9 mouse cellular contexts compared by ENCODE assay signal in genomic region chr3:132086461-132086860, GRCm38 (mm10). TPM values are rescaled to one million over a fixed set of nuclear protein-coding genes. Genes with fewer than 3 reads are reported as not detected.
DNase-seq lines count a peak whose midpoint lies in the region; ATAC-seq and TF ChIP-seq lines count a peak whose summit lies in the region.
"Had no signal": no experiment of that assay in that cellular context is flagged by ENCODE, and none has a peak within 500 bp of the region (broad histone marks: within the 10 kb centered on the region; RNA-seq: fewer than 3 reads in every experiment).

No protein-coding gene starts in this region.

- H3K27me3 ChIP-seq in forebrain, embryonic 11.5 days (ENCODE audit: control insufficient read depth, insufficient read depth, low read length) = peaks cover 10% of the 10 kb centered on the region; the same call in 1 of the 2 replicates
- peaks cover 34% of the 10 kb centered on the region for H3K27me3 ChIP-seq in intestine, postnatal 0 days (replicated peaks; ENCODE audit: control insufficient read depth, insufficient read depth, low read length)
- H3K27me3 ChIP-seq in neural tube, embryonic 13.5 days = peaks cover 37% of the 10 kb centered on the region

- DNase-seq in layer of hippocampus, adult 2 months (ENCODE audit: low spot score in 2 of 2) = no peak
- no peak for DNase-seq in layer of hippocampus, adult 9-10 months (ENCODE audit: low spot score)
- no peak for DNase-seq in forebrain, embryonic 11.5 days (ENCODE audit: low spot score)
- no peak for DNase-seq in B cell, adult 2 months
- DNase-seq in layer of hippocampus, adult 18-20 months (ENCODE audit: low spot score in 2 of 2) = no peak
- no peak for DNase-seq in gastrocnemius, postnatal 14 days

- no peaks in the 10 kb centered on the region for H3K36me3 ChIP-seq in forebrain, embryonic 11.5 days (ENCODE audit: control insufficient read depth, insufficient read depth, low read length)
- H3K36me3 ChIP-seq in intestine, postnatal 0 days (ENCODE audit: control insufficient read depth, insufficient read depth) = no peaks in the 10 kb centered on the region
- no peaks in the 10 kb centered on the region for H3K36me3 ChIP-seq in neural tube, embryonic 13.5 days

- TF ChIP-seq CTCF in layer of hippocampus, adult 2 months (conservative IDR thresholded peaks at IDR 0.05) = no peak
- no peak for TF ChIP-seq CTCF in intestine, postnatal 0 days (IDR thresholded peaks at IDR 0.05; ENCODE audit: low read depth)

- H3K9ac ChIP-seq in forebrain, embryonic 11.5 days (ENCODE audit: low read length) = no peak overlapping the region
- H3K9ac ChIP-seq in intestine, postnatal 0 days (ENCODE audit: low read depth, low read length) = no peak overlapping the region
- no peak overlapping the region for H3K9ac ChIP-seq in neural tube, embryonic 13.5 days

- intact Hi-C loops in gastrocnemius, postnatal 14 days (cut with DNase I; ENCODE audit: low total_unique reads) = loop anchor here (10.0 kb wide), 1 partner anchor 112 kb away; no protein-coding TSS in a partner anchor

- H3K27ac ChIP-seq in layer of hippocampus, adult 2 months = no peak overlapping the region
- no peak overlapping the region for H3K27ac ChIP-seq in forebrain, embryonic 11.5 days (ENCODE audit: low read depth, low read length)
- H3K27ac ChIP-seq in intestine, postnatal 0 days (ENCODE audit: low read depth, low read length) = no peak overlapping the region
- no peak overlapping the region for H3K27ac ChIP-seq in neural tube, embryonic 13.5 days (replicated peaks)

- no peaks in the 10 kb centered on the region for H3K9me3 ChIP-seq in forebrain, embryonic 11.5 days (ENCODE audit: control insufficient read depth, low read length)
- no peaks in the 10 kb centered on the region for H3K9me3 ChIP-seq in intestine, postnatal 0 days (ENCODE audit: control insufficient read depth)
- no peaks in the 10 kb centered on the region for H3K9me3 ChIP-seq in neural tube, embryonic 13.5 days

- H3K4me1 ChIP-seq in forebrain, embryonic 11.5 days (replicated peaks; ENCODE audit: control insufficient read depth, insufficient read depth, low read length) = peaks cover 10% of the 10 kb centered on the region; the same call in 1 of the 2 replicates
- no peaks in the 10 kb centered on the region for H3K4me1 ChIP-seq in intestine, postnatal 0 days (replicated peaks; ENCODE audit: control insufficient read depth, insufficient read depth, low read length)
- H3K4me1 ChIP-seq in neural tube, embryonic 13.5 days (replicated peaks) = peaks cover 44% of the 10 kb centered on the region

- H3K4me3 ChIP-seq in layer of hippocampus, adult 2 months = peak overlapping the region; percentile 50
- H3K4me3 ChIP-seq in forebrain, embryonic 11.5 days (ENCODE audit: low read depth, low read length) = peak overlapping the region; percentile 43
- H3K4me3 ChIP-seq in intestine, postnatal 0 days (ENCODE audit: low read depth, low read length) = peak overlapping the region; percentile 41
- peak overlapping the region; percentile 47 for H3K4me3 ChIP-seq in neural tube, embryonic 13.5 days

- peak overlapping the region; percentile 93 for H3K4me2 ChIP-seq in forebrain, embryonic 11.5 days (ENCODE audit: low read depth, low read length, severe bottlenecking)
- peak overlapping the region; percentile 65 for H3K4me2 ChIP-seq in intestine, postnatal 0 days (replicated peaks; ENCODE audit: low read depth)
- peak overlapping the region; percentile 96 for H3K4me2 ChIP-seq in neural tube, embryonic 13.5 days

- 22% methylated on average over 5 of the region's 5 CpGs for WGBS in forebrain, embryonic 11.5 days
- 25% methylated on average over 5 of the region's 5 CpGs for WGBS in intestine, postnatal 0 days
- 27% methylated on average over 5 of the region's 5 CpGs for WGBS in neural tube, embryonic 13.5 days

- no peak for ATAC-seq in forebrain, embryonic 11.5 days (replicated peaks; ENCODE audit: low FRiP score)
- no peak for ATAC-seq in intestine, postnatal 0 days
- ATAC-seq in neural tube, embryonic 13.5 days (ENCODE audit: low read depth) = no peak

RNA-seq across cellular contexts. Expression of gene Dkk2, which starts 1.4 kb away (rescaled TPM):
- under 1 TPM; 0.22 to 0.46 TPM for total RNA-seq in layer of hippocampus, adult 2 months (2021)
- polyA plus RNA-seq in forebrain, embryonic 11.5 days (2014; fragmentation: Nextera tagmentation; extraction: Ambion mirVana) = 14.1 and 14.3 TPM in 2 replicates
- 2.3 and 2.6 TPM in 2 replicates for polyA plus RNA-seq in intestine, postnatal 0 days (2015; fragmentation: Nextera tagmentation; extraction: Ambion mirVana)
- 3.0 and 4.4 TPM in 2 replicates for polyA plus RNA-seq in neural tube, embryonic 13.5 days (2015; fragmentation: Nextera tagmentation; extraction: Ambion mirVana)
- under 1 TPM; 0.23 to 0.37 TPM for total RNA-seq in layer of hippocampus, adult 18-20 months (2021)
- total RNA-seq in gastrocnemius, postnatal 14 days (2021) = 1 to 10 TPM; 7.4 to 8.0 TPM
- total RNA-seq: megakaryocyte, adult 5-6 weeks had no signal

Comparison
In these comparisons a context has a peak if more than half of its experiments do, and no peak if none do; other contexts are left out.
1. RNA of gene Dkk2, which starts 1.4 kb away (total RNA-seq): 7.4 to 8.0 TPM in gastrocnemius, postnatal 14 days; 0.22 to 0.46 TPM in layer of hippocampus, adult 2 months and 0.23 to 0.37 TPM in layer of hippocampus, adult 18-20 months; every median in the first group is over 4 times any median in the second.
2. Peak in every context shown above with its lines, with median percentiles within 50 percentile points of each other: H3K4me3 ChIP-seq and H3K4me2 ChIP-seq.